Mouse (Mus musculus) cortical plate, adult 2 months (tissue): ENCODE measurements at regions not wholly inside any gene's neighbourhood (a gene's known extent, or its start where the extent isn't known, plus 50 kb on each side); places are given as distances from the start of the nearest gene placed in this dataset.
A peak's percentile ranks its signal among the peaks of the same experiment; 100 is the strongest.

ENCODE experiments used
- H3K27ac ChIP-seq: fragments of 200-500 bp; 2 replicates; pipeline ENCODE4 v1.5.1; 2012; ENCODE audit warnings: low read length, control low read depth, inconsistent platforms; ENCODE audit not compliant: insufficient read depth
- H3K4me1 ChIP-seq: fragments of 200-500 bp; 2 replicates; pipeline ENCODE4 v1.6.1; 2011; ENCODE audit warnings: low read length; ENCODE audit not compliant: control insufficient read depth, insufficient read depth
- H3K4me3 ChIP-seq: fragments of 200-500 bp; 2 replicates; pipeline ENCODE4 v1.5.1; 2011; ENCODE audit warnings: mild to moderate bottlenecking, low read length, control low read depth; ENCODE audit not compliant: insufficient read depth
- CTCF ChIP-seq: fragments of 200-500 bp; IDR thresholded peaks from 2 replicates; pipeline ENCODE4 v1.5.1; 2011; ENCODE audit warnings: mild to moderate bottlenecking, control low read depth, low read length; ENCODE audit not compliant: insufficient read depth; ENCODE audit errors: extremely low read depth
- POLR2A ChIP-seq: fragments of 200-500 bp; IDR thresholded peaks from 2 replicates; pipeline ENCODE4 v1.6.1; 2011; ENCODE audit warnings: mild to moderate bottlenecking, low read length, control low read depth; ENCODE audit not compliant: insufficient read depth; ENCODE audit errors: extremely low read depth

GRCm38 (mm10) chr2:47750997-47751623 lies 1062.8 kb upstream of the Acvr2a start:
- H3K4me1 ChIP-seq = no peaks in the 10 kb centered on the region
- H3K4me3 ChIP-seq = no peak overlapping the region
- no peak overlapping the region for H3K27ac ChIP-seq
- no peak for TF ChIP-seq CTCF
- TF ChIP-seq POLR2A = no peak

- H3K4me1 ChIP-seq = no peaks in the 10 kb centered on the region
- H3K4me3 ChIP-seq = no peak overlapping the region
- no peak overlapping the region for H3K27ac ChIP-seq
- no peak for TF ChIP-seq POLR2A
- no peak for TF ChIP-seq CTCF
Observed at GRCm38 (mm10) chr2:47755716-47756115, 1058.2 kb upstream of the Acvr2a start.

GRCm38 (mm10) chr2:47756248-47756647 lies 1057.7 kb upstream of the Acvr2a start:
- H3K4me3 ChIP-seq = no peak overlapping the region
- TF ChIP-seq POLR2A = no peak
- no peak for TF ChIP-seq CTCF

GRCm38 (mm10) chr2:47775766-47776165 lies 1038.1 kb upstream of the Acvr2a start:
- Histone ChIP-seq H3K4me3 (no peak overlapping the region), H3K4me1 (no peaks in the 10 kb centered on the region), H3K27ac (no peak overlapping the region)
- TF ChIP-seq POLR2A (no peak), CTCF (no peak)

More at GRCm38 (mm10) chr2:47756248-47756647, 1057.7 kb upstream of the Acvr2a start:
- no peaks in the 10 kb centered on the region for H3K4me1 ChIP-seq
- no peak overlapping the region for H3K27ac ChIP-seq

GRCm38 (mm10) chr2:47776965-47777364 lies 1036.9 kb upstream of the Acvr2a start:
- no peaks in the 10 kb centered on the region for H3K4me1 ChIP-seq

GRCm38 (mm10) chr2:47785848-47786247 lies 1028.1 kb upstream of the Acvr2a start:
- no peak overlapping the region for H3K4me3 ChIP-seq
- no peaks in the 10 kb centered on the region for H3K4me1 ChIP-seq
- no peak overlapping the region for H3K27ac ChIP-seq
- TF ChIP-seq CTCF (peak; percentile 69), POLR2A (no peak)

More at GRCm38 (mm10) chr2:47776965-47777364, 1036.9 kb upstream of the Acvr2a start:
- H3K4me3 ChIP-seq = no peak overlapping the region
- TF ChIP-seq CTCF = no peak
- no peak for TF ChIP-seq POLR2A
- H3K27ac ChIP-seq = no peak overlapping the region

- H3K4me3 ChIP-seq = no peak overlapping the region
- no peak overlapping the region; the same call in 1 of the 2 replicates for H3K27ac ChIP-seq
- no peaks in the 10 kb centered on the region for H3K4me1 ChIP-seq
- TF ChIP-seq CTCF (no peak), POLR2A (no peak)
Observed at GRCm38 (mm10) chr2:47822746-47823271, 991.1 kb upstream of the Acvr2a start.

GRCm38 (mm10) chr2:47832493-47832892 lies 981.4 kb upstream of the Acvr2a start:
- Histone ChIP-seq H3K27ac (no peak overlapping the region), H3K4me3 (no peak overlapping the region), H3K4me1 (no peaks in the 10 kb centered on the region)
- TF ChIP-seq CTCF = no peak
- no peak for TF ChIP-seq POLR2A

GRCm38 (mm10) chr2:47833517-47833916 lies 980.4 kb upstream of the Acvr2a start:
- no peak overlapping the region for H3K27ac ChIP-seq
- no peaks in the 10 kb centered on the region for H3K4me1 ChIP-seq
- TF ChIP-seq POLR2A (no peak), CTCF (no peak)
- no peak overlapping the region for H3K4me3 ChIP-seq

- Histone ChIP-seq H3K4me1 (no peaks in the 10 kb centered on the region), H3K27ac (no peak overlapping the region)
- no peak for TF ChIP-seq POLR2A
- no peak for TF ChIP-seq CTCF
Observed at GRCm38 (mm10) chr2:47834055-47834799, 979.7 kb upstream of the Acvr2a start.

More at GRCm38 (mm10) chr2:47834055-47834799, 979.7 kb upstream of the Acvr2a start:
- no peak overlapping the region for H3K4me3 ChIP-seq
